Mouse (Mus musculus) embryo, embryonic 11 days (tissue): ENCODE measurements at regions not wholly inside any gene's neighbourhood (a gene's known extent, or its start where the extent isn't known, plus 50 kb on each side); places are given as distances from the start of the nearest gene placed in this dataset.

Experiments used
- DNase-seq: peaks from one replicate; pipeline ENCODE4 v3.0.0-alpha.2; 2015

- no peak for DNase-seq
Observed at GRCm38 (mm10) chr4:75730798-75731400, 452.8 kb upstream of the Dmac1 start.

- no peak for DNase-seq
Observed at GRCm38 (mm10) chr4:75714652-75715051, 436.5 kb upstream of the Dmac1 start.

- DNase-seq = no peak
Observed at GRCm38 (mm10) chr4:75713960-75714359, 435.9 kb upstream of the Dmac1 start.

GRCm38 (mm10) chr4:75700780-75701378 lies 422.8 kb upstream of the Dmac1 start:
- DNase-seq = no peak

- DNase-seq = no peak
Observed at GRCm38 (mm10) chr4:75676590-75677174, 398.6 kb upstream of the Dmac1 start.

GRCm38 (mm10) chr4:75641046-75641445 lies 362.9 kb upstream of the Dmac1 start:
- DNase-seq = no peak

GRCm38 (mm10) chr4:75636627-75637026 lies 358.5 kb upstream of the Dmac1 start:
- DNase-seq = no peak

GRCm38 (mm10) chr4:75589901-75590300 lies 311.8 kb upstream of the Dmac1 start:
- no peak for DNase-seq

GRCm38 (mm10) chr4:75588095-75588875 lies 310.2 kb upstream of the Dmac1 start:
- no peak for DNase-seq

- no peak for DNase-seq
Observed at GRCm38 (mm10) chr4:75579865-75580264, 301.8 kb upstream of the Dmac1 start.

- DNase-seq = no peak
Observed at GRCm38 (mm10) chr4:75572603-75573002, 294.5 kb upstream of the Dmac1 start.

- DNase-seq = no peak
Observed at GRCm38 (mm10) chr4:75567630-75568029, 289.5 kb upstream of the Dmac1 start.

GRCm38 (mm10) chr4:75562480-75562879 lies 284.4 kb upstream of the Dmac1 start:
- peak; percentile 37 for DNase-seq

- DNase-seq = peak; percentile 11
Observed at GRCm38 (mm10) chr4:75561792-75562191, 283.7 kb upstream of the Dmac1 start.

GRCm38 (mm10) chr4:75537787-75538186 lies 259.7 kb upstream of the Dmac1 start:
- no peak for DNase-seq

GRCm38 (mm10) chr4:75535067-75535466 lies 257.0 kb upstream of the Dmac1 start:
- no peak for DNase-seq

GRCm38 (mm10) chr4:75529607-75530006 lies 251.5 kb upstream of the Dmac1 start:
- DNase-seq = no peak

- DNase-seq = no peak
Observed at GRCm38 (mm10) chr4:75517459-75518158, 239.5 kb upstream of the Dmac1 start.
